Mouse (Mus musculus) limb, embryonic 14.5 days (tissue): Measurements from ENCODE around the gene Ssbp3. TPM values are rescaled to one million over a fixed set of nuclear protein-coding genes. Genes with fewer than 3 reads are reported as not detected.

Experiments
- ATAC-seq: fragments of 200-750 bp; cut with Nextera tagmentation; 2 replicates; pipeline ENCODE4 v1.8.0; 2017; ENCODE audit warnings: low read depth, moderate number of reproducible peaks, moderate TSS enrichment; ENCODE audit not compliant: low FRiP score
- DNase-seq: peaks from one replicate; pipeline ENCODE4 v3.0.0-alpha.2; 2015; ENCODE audit warnings: low spot score
- H3K27ac ChIP-seq: fragments of 300-500 bp; sonication (generic); replicated peaks from 2 replicates; pipeline ENCODE4 v1.5.1; 2014; ENCODE audit warnings: low read depth, mild to moderate bottlenecking, low read length, moderate library complexity, mixed read lengths
- H3K27me3 ChIP-seq: fragments of 300-500 bp; sonication (generic); 2 replicates; pipeline ENCODE4 v1.6.1; 2014; ENCODE audit warnings: low read length, mixed read lengths; ENCODE audit not compliant: control insufficient read depth, insufficient read depth
- H3K36me3 ChIP-seq: fragments of 300-500 bp; sonication (generic); 2 replicates; pipeline ENCODE4 v1.6.1; 2014; ENCODE audit warnings: mild to moderate bottlenecking, low read length, moderate library complexity, mixed read lengths; ENCODE audit not compliant: control insufficient read depth, insufficient read depth
- H3K4me1 ChIP-seq: fragments of 300-500 bp; sonication (generic); 2 replicates; pipeline ENCODE4 v1.6.1; 2014; ENCODE audit warnings: antibody characterized with exemption, low read length, mixed read lengths; ENCODE audit not compliant: control insufficient read depth, insufficient read depth
- H3K4me2 ChIP-seq: fragments of 300-500 bp; sonication (generic); replicated peaks from 2 replicates; pipeline ENCODE4 v1.6.1; 2014; ENCODE audit warnings: low read depth, mild to moderate bottlenecking, low read length, moderate library complexity; ENCODE audit not compliant: severe bottlenecking
- H3K4me3 ChIP-seq: fragments of 300-500 bp; sonication (generic); replicated peaks from 2 replicates; pipeline ENCODE4 v1.5.1; 2014; ENCODE audit warnings: low read length
- H3K9ac ChIP-seq: fragments of 300-500 bp; sonication (generic); 2 replicates; pipeline ENCODE4 v1.6.1; 2014; ENCODE audit warnings: mild to moderate bottlenecking, low read depth, low read length, moderate library complexity; ENCODE audit not compliant: severe bottlenecking
- H3K9me3 ChIP-seq: fragments of 300-500 bp; sonication (generic); 2 replicates; pipeline ENCODE4 v1.6.1; 2016; ENCODE audit warnings: low read length; ENCODE audit not compliant: control insufficient read depth
- POLR2A ChIP-seq: fragments of 200-500 bp; IDR thresholded peaks from 2 replicates; pipeline ENCODE4 v1.8.0; 2012; ENCODE audit warnings: inconsistent platforms, mild to moderate bottlenecking, moderate library complexity, borderline replicate concordance; ENCODE audit not compliant: insufficient read depth, insufficient read length; ENCODE audit errors: extremely low read depth
- WGBS: fragments of 180-500 bp; shearing (Covaris S2); extraction: QIAGEN DNeasy Blood & Tissue Kit; methylation state at CpG from one replicate; pipeline ENCODE4 v1.1.7; 2014; 5-methylcytosine and 5-hydroxymethylcytosine counted together
- polyA plus RNA-seq, 2 experiments: library from polyadenylated mRNA; depleted of rRNA in 1 of 2; stranded (reverse) in 1 of 2; unstranded in 1 of 2; fragments of >200 nt; fragmentation: Nextera tagmentation in 1 of 2; extraction: Ambion mirVana in 1 of 2; gene quantifications; 2 replicates each; pipeline versions ENCODE4 v1.2.1 to v1.2.3; 2012 to 2014

Gene Ssbp3
- polyA plus RNA-seq, 2 experiments = 94.3 to 191 TPM

DNA sequence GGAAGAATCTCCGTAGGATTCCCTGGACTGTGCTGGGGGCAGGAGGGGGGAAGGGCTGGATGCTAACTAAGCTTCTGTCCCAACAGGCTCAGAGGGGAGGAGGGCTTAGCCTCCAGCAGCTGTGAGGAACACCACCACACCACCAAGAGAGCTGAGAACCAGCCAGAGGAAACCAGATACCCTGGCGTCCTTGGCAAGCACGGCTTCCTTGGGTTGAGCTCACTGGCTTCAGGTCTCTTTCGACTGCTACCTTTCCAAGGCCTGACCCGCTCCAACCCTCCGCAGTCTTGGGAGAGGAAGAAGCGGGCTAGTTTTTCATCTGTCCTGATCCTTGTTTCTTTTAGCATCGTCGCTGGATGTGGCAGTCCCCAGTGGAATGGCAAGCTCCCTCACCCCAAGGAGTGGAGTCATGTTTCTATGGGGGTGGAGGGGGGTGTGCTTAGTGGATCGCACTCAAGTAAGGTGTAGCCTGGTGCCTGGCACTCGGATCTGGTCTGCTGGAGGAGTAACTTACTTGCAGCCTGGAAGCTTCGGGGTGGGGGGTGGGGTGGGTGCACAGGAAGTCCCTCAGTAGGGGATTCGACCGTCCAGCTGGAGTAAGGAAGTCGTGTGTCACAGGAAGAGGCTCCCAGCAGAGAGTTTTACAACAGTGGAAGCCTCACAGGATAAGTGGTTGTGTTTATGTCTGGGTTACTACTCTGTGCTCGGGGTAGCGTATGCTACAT, 2.6 kb upstream of the Ssbp3 start:
- H3K27ac ChIP-seq = peak overlapping the region; percentile 99
- 9% methylated on average over 16 of the region's 17 CpGs for WGBS
- no peaks in the 10 kb centered on the region for H3K9me3 ChIP-seq
- peak; percentile 21; the same call in 1 of the 2 replicates for ATAC-seq
- peak overlapping the region; percentile 38 for H3K9ac ChIP-seq
- peak; percentile 83 for DNase-seq
- peaks cover 32% of the 10 kb centered on the region for H3K4me1 ChIP-seq
- H3K27me3 ChIP-seq = no peaks in the 10 kb centered on the region
- peak overlapping the region; percentile 94 for H3K4me2 ChIP-seq
- H3K4me3 ChIP-seq = peak overlapping the region; percentile 17
- no peaks in the 10 kb centered on the region for H3K36me3 ChIP-seq
- no peak for TF ChIP-seq POLR2A

DNA sequence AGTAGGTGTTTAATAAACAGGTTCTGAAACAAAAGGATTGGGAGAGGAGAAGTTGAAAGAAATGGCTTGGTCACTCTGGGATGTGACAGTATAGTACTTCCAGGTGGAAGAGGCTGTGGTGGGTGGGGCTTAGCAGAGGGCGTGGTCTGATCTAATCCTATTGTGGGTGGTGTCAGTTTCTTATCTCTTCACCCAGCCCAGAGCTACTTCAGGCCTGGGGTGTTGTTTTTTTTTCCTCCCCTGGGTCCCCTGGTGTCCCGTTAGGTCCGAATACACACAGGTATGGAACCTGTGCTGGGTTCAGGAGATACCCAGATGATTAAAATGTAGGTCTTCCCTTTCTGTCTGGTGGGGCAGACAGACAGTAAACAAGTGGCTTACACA, 2.1 kb upstream of the Ssbp3 start:
- Histone ChIP-seq H3K9me3 (no peaks in the 10 kb centered on the region), H3K36me3 (0 out of 2 replicates have a peak, but pooled peaks cover 5% of the 10 kb centered on the region), H3K27me3 (no peaks in the 10 kb centered on the region), H3K9ac (no peak overlapping the region), H3K4me3 (no peak overlapping the region), H3K4me2 (peak overlapping the region; percentile 94), H3K4me1 (peaks cover 35% of the 10 kb centered on the region), H3K27ac (peak overlapping the region; percentile 99)
- DNase-seq (peak; percentile 46), ATAC-seq (no peak)
- WGBS = 32% methylated on average over 3 of the region's 3 CpGs
- TF ChIP-seq POLR2A = no peak

DNA sequence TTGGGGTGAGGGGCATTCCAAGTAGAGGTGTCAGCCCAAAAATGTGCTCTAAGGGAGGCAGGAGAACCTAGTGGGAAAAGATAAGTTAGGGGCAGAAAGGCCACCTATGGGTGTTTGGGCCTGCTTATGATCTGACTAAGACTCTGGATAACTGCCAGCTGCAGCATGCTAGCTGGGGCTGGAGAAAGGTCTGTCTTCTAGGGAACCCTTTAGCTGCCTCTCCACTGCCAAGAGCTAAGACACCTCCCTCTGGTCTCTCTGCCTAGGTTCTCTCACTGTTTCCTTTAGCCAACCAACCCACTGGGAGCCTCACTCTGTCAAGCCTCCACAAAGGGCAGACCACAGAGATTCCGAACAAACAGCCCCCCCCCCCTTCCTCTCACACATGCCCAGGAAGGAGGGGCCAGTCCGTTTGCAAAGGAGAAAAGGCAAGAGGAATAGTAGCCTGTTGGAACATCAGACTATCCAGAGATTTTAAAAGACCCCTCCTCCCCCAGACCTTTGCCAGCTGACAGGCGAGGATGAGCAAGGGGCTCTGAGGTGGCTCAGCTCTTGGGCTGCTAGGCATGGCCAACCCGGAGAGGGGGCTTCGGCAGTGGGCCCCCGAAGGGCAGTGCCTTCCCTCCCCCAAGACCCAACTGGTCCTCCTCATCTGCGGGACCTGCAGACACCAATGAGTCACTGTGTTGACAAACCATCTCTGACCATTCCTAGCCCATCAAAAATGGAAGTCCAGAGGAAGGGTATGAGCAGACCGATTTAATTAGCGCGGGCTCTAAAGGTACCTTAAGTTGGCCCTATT, 1.4 kb upstream of the Ssbp3 start:
- Histone ChIP-seq H3K4me2 (peak overlapping the region; percentile 94), H3K4me3 (peak overlapping the region; percentile 100), H3K9me3 (no peaks in the 10 kb centered on the region), H3K27ac (peak overlapping the region; percentile 99), H3K9ac (peak overlapping the region; percentile 41), H3K27me3 (no peaks in the 10 kb centered on the region), H3K4me1 (peaks cover 43% of the 10 kb centered on the region), H3K36me3 (peaks cover 11% of the 10 kb centered on the region)
- ATAC-seq = no peak
- peak; percentile 76 for DNase-seq
- 4% methylated on average over 10 of the region's 10 CpGs for WGBS
- TF ChIP-seq POLR2A = no peak

DNA sequence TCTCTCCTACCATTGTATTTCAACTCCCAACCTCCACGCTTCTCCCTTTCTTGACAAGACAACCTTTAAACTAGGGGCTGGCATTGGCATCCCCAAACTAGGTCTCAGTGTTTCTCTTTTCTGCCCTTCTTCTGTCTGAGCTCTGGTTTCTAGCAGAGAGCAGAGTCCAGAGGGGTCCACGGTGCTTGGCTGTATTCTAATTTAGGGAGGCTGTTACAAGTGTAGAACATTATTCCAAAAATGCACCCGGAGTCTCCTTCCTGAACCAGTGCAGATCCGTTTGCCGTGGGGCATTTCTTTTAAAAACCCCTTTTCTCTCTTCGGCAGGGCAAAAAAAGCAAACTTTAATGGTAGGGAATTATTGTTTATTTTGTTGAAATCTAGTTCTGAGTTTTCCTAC, 704 bp upstream of the Ssbp3 start:
- Histone ChIP-seq H3K27ac (peak overlapping the region; percentile 99), H3K4me2 (peak overlapping the region; percentile 94), H3K27me3 (no peaks in the 10 kb centered on the region), H3K4me3 (peak overlapping the region; percentile 100), H3K9me3 (no peaks in the 10 kb centered on the region), H3K9ac (peak overlapping the region; percentile 41), H3K36me3 (peaks cover 17% of the 10 kb centered on the region), H3K4me1 (peaks cover 49% of the 10 kb centered on the region)
- DNase-seq (no peak), ATAC-seq (no peak)
- TF ChIP-seq POLR2A = no peak
- WGBS = 0% methylated on average over 6 of the region's 6 CpGs

DNA sequence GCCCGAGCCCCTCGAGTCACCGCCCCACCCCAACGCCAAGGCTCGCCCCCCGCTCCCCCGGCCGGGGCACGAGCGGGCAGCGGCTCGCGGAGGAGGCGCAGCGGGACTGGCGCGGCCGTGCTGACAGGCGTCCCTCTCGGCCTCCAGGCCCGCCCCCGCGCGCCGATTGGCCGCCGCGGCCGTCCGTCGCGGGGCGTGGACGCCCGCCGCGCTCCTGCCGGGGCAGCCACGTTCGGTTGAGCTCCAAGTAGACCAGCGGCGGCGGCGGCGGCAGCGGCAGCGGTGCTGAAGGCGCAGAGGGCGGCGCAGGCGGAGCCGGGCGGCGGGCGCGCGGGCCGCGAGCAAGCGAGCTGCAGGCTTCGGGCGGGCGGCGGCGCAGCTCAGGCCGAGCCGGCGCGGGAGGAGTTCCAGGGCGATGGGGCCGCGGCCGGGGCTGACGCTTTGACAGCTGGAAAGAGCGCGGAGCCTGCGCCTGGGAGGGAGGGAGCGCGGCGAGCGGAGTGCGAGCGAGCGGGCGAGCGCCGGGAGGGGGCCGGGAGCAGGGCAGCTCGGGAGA, 823 bp downstream of the Ssbp3 start:
- peaks cover 51% of the 10 kb centered on the region for H3K4me1 ChIP-seq
- peak overlapping the region; percentile 94 for H3K4me2 ChIP-seq
- under 1% methylated on average over 32 of the region's 89 CpGs for WGBS

More for the DNA sequence above, 823 bp downstream of the Ssbp3 start:
- TF ChIP-seq POLR2A = 0 out of 2 replicates have a peak, but pooled peaks have one; percentile 1
- peaks cover 33% of the 10 kb centered on the region for H3K36me3 ChIP-seq
- peak; percentile 86 for ATAC-seq
- H3K9ac ChIP-seq = peak overlapping the region; percentile 97
- peak; percentile 91 for DNase-seq
- H3K27me3 ChIP-seq = no peaks in the 10 kb centered on the region
- H3K4me3 ChIP-seq = peak overlapping the region; percentile 100
- H3K9me3 ChIP-seq = no peaks in the 10 kb centered on the region
- H3K27ac ChIP-seq = peak overlapping the region; percentile 99
